Mouse (Mus musculus) adrenal gland, adult 18-20 months (tissue): ENCODE measurements at regions not wholly inside any gene's neighbourhood (a gene's known extent, or its start where the extent isn't known, plus 50 kb on each side); places are given as distances from the start of the nearest gene placed in this dataset.

ENCODE experiments used
- DNase-seq, 2 experiments: peaks; one replicate each; pipeline ENCODE4 v3.0.0; 2021 to 2022; ENCODE audit warnings: low spot score in 2 of 2

DNA sequence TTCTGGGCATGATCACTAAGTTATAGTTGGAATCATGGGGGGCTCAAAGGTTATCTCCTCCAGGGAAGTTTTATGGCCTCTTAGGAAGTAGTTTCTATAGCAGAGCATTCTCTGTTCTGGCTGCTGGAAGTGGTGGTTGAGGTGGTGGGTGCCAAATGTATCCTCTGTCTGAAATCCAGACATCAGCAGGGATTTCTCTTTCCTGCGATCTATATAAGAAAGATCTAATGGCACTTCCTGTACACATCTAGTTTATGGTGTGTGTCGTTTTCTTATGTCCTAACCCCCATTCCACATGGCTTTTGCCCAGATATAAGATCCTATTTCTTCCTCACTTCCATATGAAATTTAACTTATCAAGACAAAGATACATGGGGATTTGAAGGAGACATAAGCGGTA, 300.1 kb upstream of the Frg1 start:
- no peak for DNase-seq

DNA sequence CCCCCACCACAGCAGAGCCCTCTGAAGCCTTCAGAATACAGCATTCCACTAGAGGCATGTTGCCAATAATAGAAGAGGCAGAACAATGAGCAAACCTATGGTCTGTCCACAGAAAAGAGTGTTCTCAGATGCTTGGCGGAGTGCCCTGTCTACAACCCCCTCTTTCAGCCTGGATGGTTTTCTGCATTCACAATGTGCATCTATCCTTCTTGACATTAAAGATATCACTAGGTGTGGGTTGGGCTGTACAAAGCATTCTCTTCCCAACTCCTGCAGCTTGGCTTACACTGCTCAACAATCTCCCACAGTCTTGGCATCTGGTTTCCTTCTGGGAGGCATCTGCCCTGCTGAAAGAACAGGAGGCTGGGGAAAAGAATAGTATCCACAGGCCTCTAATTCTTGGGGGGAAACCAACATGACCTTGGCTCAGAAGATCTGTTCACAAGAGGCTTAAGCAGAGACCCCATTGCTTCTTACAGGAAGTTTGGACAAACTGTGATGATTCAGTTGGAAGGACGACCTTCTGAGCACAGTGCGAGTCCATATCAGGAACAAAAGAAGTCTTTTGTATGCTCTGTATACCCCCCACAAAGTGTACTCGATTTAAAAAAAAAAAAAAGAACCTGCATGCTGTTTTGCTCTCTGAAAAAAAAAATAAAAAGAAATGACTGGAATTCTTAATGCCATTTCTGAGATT, 296.9 kb upstream of the Frg1 start:
- no peak for DNase-seq

DNA sequence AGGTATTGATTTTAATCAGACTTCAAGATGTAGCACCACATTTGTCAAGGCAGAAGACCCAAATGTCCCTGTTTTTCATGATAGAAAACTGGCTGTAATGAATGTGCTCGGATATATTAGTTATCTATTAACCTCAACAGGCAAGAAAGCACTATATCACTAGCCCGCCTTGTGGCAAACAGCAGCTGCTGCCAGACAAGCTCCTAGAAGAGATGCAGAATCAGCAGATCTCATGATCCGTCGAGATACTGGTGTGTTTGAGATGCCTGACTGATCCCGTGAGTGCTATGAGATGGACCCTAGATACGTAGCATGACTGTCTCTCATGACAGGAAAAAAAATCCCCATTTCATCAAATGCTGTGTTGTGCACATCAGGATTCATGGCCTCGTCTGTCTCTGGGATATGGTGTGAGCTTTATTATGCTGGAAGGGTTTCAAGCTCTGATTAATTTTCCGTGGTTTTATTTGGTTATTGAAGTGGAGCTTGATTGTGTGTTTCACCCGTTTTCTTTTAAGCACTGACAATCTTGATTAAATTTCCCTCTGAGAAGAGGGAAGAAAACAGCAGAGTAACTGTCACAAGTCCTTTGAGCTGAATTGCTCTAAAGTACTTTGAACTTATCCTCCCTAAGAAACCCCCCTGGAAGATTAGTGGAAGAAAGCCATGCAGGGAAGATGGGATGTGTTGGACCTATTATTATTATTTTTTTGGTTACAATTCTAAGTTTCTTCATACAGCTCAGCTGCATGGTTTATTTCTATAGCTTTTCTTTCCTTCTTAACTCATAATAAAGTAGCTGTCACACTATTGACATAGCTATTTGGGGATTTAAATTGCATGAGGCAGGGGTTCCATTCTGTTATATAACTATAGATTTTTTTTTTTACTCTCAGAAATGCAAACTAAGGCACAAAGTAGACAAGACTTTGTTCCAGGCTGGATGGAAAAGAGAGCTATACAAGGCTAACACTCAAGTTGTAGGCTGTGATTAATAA, 287.4 kb upstream of the Frg1 start:
- DNase-seq, result no peak
